Mouse (Mus musculus) C3H10T1/2 (cell line): Measurements from ENCODE around the gene Gm6890. TPM values are rescaled to one million over a fixed set of nuclear protein-coding genes. Genes with fewer than 3 reads are reported as not detected.

Experiments used
- polyA plus RNA-seq, 2 experiments: library from polyadenylated mRNA; unstranded; fragments of >200 nt; fragmentation: generic; extraction: Trizol; gene quantifications; one replicate each; pipeline ENCODE4 v1.2.1; 2012; ENCODE audit warnings: missing spikeins in 2 of 2

The Gm6890 gene
- not detected for polyA plus RNA-seq

GRCm38 (mm10) chrX:74740627-74741026 lies at the start of gene Gm6890:
Gm6890 (plus strand) TSS chrX:74740927.

Other genes with a start within 250 kb of the Gm6890 start
- gene Olfr1326-ps1, start 166.0 kb upstream of the Gm6890 start, polyA plus RNA-seq: not detected
- gene Olfr1325, start 148.2 kb upstream of the Gm6890 start, polyA plus RNA-seq: not detected
- gene Gm5640, start 95.3 kb upstream of the Gm6890 start, polyA plus RNA-seq: not detected
- gene Gm5936, start 96.3 kb downstream of the Gm6890 start, polyA plus RNA-seq: under 1 TPM in 1 of 2 experiments, not detected in 1; 0.01 TPM